Mouse (Mus musculus): ENCODE measurements around the gene Elp5. TPM values are rescaled to one million over a fixed set of nuclear protein-coding genes. Genes with fewer than 3 reads are reported as not detected.
"Not testable (repeated sequence)": the region's sequence is repeated elsewhere in the genome, so short reads cannot be mapped to it uniquely, and the experiment has no call there.

Gene Elp5
- polyA plus RNA-seq, 1 experiment from 2014 or later = 112 TPM

- H3K9me3 ChIP-seq (replicated peaks) = no peaks in the 10 kb centered on the region
- no peak overlapping the region for H3K27ac ChIP-seq (replicated peaks)
- H3K4me1 ChIP-seq = peaks cover 18% of the 10 kb centered on the region
- no peak overlapping the region for H3K9ac ChIP-seq
- H3K4me2 ChIP-seq (replicated peaks) = no peak overlapping the region
- H3K4me3 ChIP-seq (replicated peaks) = no peak overlapping the region
- WGBS = 66% methylated on average over 3 of the region's 3 CpGs
- H3K36me3 ChIP-seq = no peaks in the 10 kb centered on the region
- ATAC-seq (ENCODE audit: insufficient number of reproducible peaks, low FRiP score, low TSS enrichment, low read depth) = no peak
- peaks cover 4% of the 10 kb centered on the region; the same call in 1 of the 2 replicates for H3K27me3 ChIP-seq
Observed at GRCm38 (mm10) chr11:69930967-69931537, 51.3 kb downstream of the Elp5 start.

- not testable (repeated sequence) for H3K27me3 ChIP-seq; H3K4me2 ChIP-seq (replicated peaks); H3K9me3 ChIP-seq (replicated peaks); H3K4me3 ChIP-seq (replicated peaks); ATAC-seq (ENCODE audit: insufficient number of reproducible peaks, low FRiP score, low TSS enrichment, low read depth); H3K27ac ChIP-seq (replicated peaks); H3K9ac ChIP-seq; H3K36me3 ChIP-seq; H3K4me1 ChIP-seq
- 86% methylated on average over 8 of the region's 8 CpGs for WGBS
Observed at GRCm38 (mm10) chr11:69930176-69930575, 52.1 kb downstream of the Elp5 start.

- peaks cover 5% of the 10 kb centered on the region; the same call in 1 of the 2 replicates for H3K4me1 ChIP-seq
- H3K9me3 ChIP-seq (replicated peaks) = no peaks in the 10 kb centered on the region
- ATAC-seq (ENCODE audit: insufficient number of reproducible peaks, low FRiP score, low TSS enrichment, low read depth) = no peak
- no peaks in the 10 kb centered on the region for H3K27me3 ChIP-seq
- H3K36me3 ChIP-seq = no peaks in the 10 kb centered on the region
- WGBS = 86% methylated on average over 4 of the region's 4 CpGs
- no peak overlapping the region for H3K4me2 ChIP-seq (replicated peaks)
- no peak overlapping the region for H3K4me3 ChIP-seq (replicated peaks)
- H3K27ac ChIP-seq (replicated peaks) = no peak overlapping the region
- H3K9ac ChIP-seq = no peak overlapping the region
Observed at GRCm38 (mm10) chr11:69929712-69930111, 52.6 kb downstream of the Elp5 start.

DNA sequence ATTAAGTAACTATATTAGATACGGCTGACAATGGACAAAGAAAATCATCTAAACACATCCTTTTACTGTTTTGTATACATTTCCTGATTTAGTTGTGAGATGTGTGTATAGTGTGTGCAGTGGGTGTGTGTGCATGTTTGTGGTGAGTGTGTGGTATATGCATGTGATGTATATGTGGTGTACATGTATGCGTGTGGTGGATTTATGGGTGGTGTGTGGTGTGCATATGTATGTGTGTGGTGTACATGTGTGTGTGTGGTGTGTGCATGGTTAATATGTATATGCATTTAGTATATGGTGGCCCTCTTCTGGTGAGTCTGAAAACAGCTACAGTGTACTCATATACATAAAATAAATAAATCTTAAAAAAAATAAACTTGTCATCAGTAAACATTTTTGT lies 54.8 kb downstream of the Elp5 start:
- no peak overlapping the region for H3K4me3 ChIP-seq (replicated peaks)
- H3K4me1 ChIP-seq = no peaks in the 10 kb centered on the region; the same call in 1 of the 2 replicates
- 90% methylated on average over 2 of the region's 2 CpGs for WGBS
- no peak overlapping the region for H3K9ac ChIP-seq
- no peaks in the 10 kb centered on the region for H3K36me3 ChIP-seq
- no peak overlapping the region for H3K4me2 ChIP-seq (replicated peaks)
- no peaks in the 10 kb centered on the region for H3K9me3 ChIP-seq (replicated peaks)
- H3K27me3 ChIP-seq = no peaks in the 10 kb centered on the region
- H3K27ac ChIP-seq (replicated peaks) = no peak overlapping the region
- no peak for ATAC-seq (ENCODE audit: insufficient number of reproducible peaks, low FRiP score, low TSS enrichment, low read depth)

- no peaks in the 10 kb centered on the region for H3K9me3 ChIP-seq (replicated peaks)
- H3K4me3 ChIP-seq (replicated peaks) = no peak overlapping the region
- no peak overlapping the region for H3K9ac ChIP-seq
- peak overlapping the region; percentile 99; the same call in 1 of the 2 replicates for H3K27ac ChIP-seq (replicated peaks)
- WGBS = 55% methylated on average over 3 of the region's 3 CpGs
- peaks cover 16% of the 10 kb centered on the region for H3K4me1 ChIP-seq
- H3K27me3 ChIP-seq = no peaks in the 10 kb centered on the region
- peaks cover 16% of the 10 kb centered on the region for H3K36me3 ChIP-seq
- no peak for ATAC-seq (ENCODE audit: insufficient number of reproducible peaks, low FRiP score, low TSS enrichment, low read depth)
- H3K4me2 ChIP-seq (replicated peaks) = peak overlapping the region; percentile 56; the same call in 1 of the 2 replicates
Observed at GRCm38 (mm10) chr11:69922796-69923195, 59.5 kb downstream of the Elp5 start.

- Histone ChIP-seq H3K9me3 (replicated peaks) (no peaks in the 10 kb centered on the region), H3K9ac (peak overlapping the region; percentile 46), H3K4me3 (replicated peaks) (peak overlapping the region; percentile 95), H3K27me3 (no peaks in the 10 kb centered on the region), H3K4me1 (peaks cover 16% of the 10 kb centered on the region), H3K4me2 (replicated peaks) (peak overlapping the region; percentile 56), H3K36me3 (peaks cover 22% of the 10 kb centered on the region), H3K27ac (replicated peaks) (peak overlapping the region; percentile 99)
- WGBS = 2% methylated on average over 12 of the region's 12 CpGs
- no peak for ATAC-seq (ENCODE audit: insufficient number of reproducible peaks, low FRiP score, low TSS enrichment, low read depth)
Observed at GRCm38 (mm10) chr11:69922012-69922756, 60.1 kb downstream of the Elp5 start.

DNA sequence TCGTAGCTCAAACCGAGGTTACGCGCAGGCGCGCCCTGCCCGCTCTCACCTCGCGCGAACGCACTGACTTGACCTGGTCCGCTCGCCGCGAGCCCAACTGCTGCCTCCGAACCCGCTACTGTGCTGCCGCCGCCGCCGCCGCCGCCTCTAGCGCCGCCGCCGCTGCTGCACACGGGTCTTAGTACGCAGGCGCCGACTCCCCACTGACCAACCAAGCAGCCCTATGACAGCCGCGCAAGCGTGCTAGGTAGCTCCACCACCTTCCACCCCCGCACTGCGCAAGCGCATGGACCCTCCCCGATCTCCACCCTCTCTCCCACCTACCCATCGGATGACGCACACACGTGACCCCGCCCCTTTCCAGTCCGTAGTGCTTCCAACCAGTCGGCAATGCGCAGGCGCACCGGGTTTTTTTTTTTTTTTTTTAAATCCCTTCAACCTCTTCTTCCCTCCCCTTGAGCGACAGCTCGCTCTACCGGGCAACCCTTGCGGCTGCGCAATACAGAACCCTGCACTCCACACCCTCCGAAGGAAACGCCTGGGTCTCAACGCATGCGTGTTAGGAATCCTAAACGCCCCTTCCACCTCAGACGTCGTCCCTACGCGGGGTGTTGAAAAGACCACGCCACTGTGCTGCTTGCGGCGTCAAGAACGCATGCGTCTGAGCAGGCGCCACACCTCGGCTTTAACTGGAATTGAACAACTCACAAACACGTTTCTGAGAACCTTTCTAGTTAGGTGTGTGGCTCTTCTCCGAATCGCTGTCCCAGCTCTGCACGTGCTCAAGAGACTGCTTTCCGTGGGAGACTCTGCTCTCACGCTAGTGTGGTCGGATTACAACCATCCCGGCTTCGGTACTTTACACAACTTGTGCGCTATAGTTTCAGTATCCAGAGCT lies 61.0 kb downstream of the Elp5 start, which contains the start of gene Eif5a:
Eif5a (minus strand) TSS at position 845 of the 898 bp plus-strand sequence.
- Histone ChIP-seq H3K27me3 (no peaks in the 10 kb centered on the region), H3K9ac (peak within 1 kb of the TSS; percentile 98), H3K4me3 (replicated peaks) (peak within 1 kb of the TSS; percentile 95), H3K4me1 (peaks cover 17% of the 10 kb centered on the region), H3K36me3 (peaks cover 30% of the 10 kb centered on the region), H3K27ac (replicated peaks) (peak within 1 kb of the TSS; percentile 99), H3K9me3 (replicated peaks) (no peaks in the 10 kb centered on the region), H3K4me2 (replicated peaks) (peak within 1 kb of the TSS; percentile 82)
- ATAC-seq (ENCODE audit: insufficient number of reproducible peaks, low FRiP score, low TSS enrichment, low read depth) = peak; percentile 97
- under 1% methylated on average over 77 of the region's 78 CpGs for WGBS

DNA sequence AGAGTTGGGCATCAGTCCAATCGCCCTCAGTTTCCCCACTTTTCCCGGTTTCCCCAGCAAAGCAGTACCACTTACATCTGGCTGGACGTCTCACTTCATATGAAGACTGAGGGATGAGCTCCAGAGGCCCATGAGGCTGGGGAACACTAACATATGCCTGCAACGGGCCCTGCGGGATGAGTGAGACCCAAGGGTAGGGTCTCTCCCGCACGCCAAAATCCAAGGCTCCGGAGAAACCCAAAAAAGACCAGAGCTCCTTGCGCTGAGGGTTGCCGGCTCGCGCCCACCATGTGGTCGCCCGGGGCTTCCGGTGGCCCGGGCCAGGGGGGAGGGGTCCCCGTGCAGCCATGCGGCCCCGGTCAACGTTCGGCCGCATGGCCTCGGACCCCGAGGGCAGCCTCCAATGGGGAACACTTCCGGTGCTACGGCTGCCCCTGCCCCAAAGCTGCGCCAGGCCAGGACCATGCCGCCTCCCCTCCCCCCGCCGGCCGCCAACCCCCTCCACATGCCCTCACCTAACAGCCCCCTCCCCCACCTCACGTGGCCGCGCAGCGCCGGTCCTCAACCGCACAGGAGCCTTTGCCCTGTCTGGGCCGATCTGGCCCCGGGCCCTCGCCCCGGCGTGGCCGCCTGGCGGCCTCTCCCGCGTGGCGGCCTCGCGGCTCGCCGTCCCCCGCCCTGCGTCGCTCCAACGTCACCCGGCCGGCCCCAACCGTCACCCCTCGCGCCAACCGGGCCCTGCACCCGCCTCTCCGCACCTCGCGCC lies 61.9 kb downstream of the Elp5 start:
- H3K9me3 ChIP-seq (replicated peaks) = no peaks in the 10 kb centered on the region
- no peak for ATAC-seq (ENCODE audit: insufficient number of reproducible peaks, low FRiP score, low TSS enrichment, low read depth)
- peak overlapping the region; percentile 98 for H3K9ac ChIP-seq
- peaks cover 39% of the 10 kb centered on the region for H3K36me3 ChIP-seq
- peak overlapping the region; percentile 96 for H3K27ac ChIP-seq (replicated peaks)
- peak overlapping the region; percentile 82 for H3K4me2 ChIP-seq (replicated peaks)
- H3K4me1 ChIP-seq = peaks cover 26% of the 10 kb centered on the region
- under 1% methylated on average over 54 of the region's 65 CpGs for WGBS
- no peaks in the 10 kb centered on the region for H3K27me3 ChIP-seq
- H3K4me3 ChIP-seq (replicated peaks) = peak overlapping the region; percentile 95

DNA sequence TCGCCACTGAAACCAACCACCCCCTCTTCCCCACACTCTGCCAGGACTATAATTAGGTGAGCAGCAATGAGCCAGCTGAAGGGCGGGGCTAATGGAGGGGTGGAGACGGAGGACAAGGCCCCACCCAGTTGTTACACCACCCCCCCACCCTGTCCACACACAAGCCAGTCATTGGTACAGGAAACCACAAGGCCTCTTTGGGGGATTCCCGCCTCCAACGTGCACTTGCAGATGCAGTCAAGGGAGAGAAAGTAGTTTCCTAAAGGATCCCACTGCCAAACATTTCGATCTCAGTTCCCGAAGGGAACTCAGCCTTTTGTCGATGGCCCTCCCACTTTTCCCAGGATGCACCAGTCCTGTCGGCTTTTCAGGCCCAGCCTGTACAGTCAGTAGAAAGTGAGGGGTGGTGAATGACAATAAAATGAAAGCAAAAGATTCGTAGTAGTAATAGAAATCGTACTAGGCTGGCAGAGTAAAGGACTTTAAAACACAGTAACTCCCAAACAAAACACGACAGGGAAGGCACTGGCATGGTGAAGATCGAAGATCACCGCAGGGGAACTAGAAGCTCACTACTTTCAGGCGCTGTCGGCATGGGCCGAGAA lies 62.6 kb downstream of the Elp5 start:
- Histone ChIP-seq H3K27ac (replicated peaks) (peak overlapping the region; percentile 96), H3K36me3 (peaks cover 45% of the 10 kb centered on the region), H3K4me1 (peaks cover 33% of the 10 kb centered on the region), H3K9me3 (replicated peaks) (no peaks in the 10 kb centered on the region), H3K4me2 (replicated peaks) (peak overlapping the region; percentile 82), H3K4me3 (replicated peaks) (peak overlapping the region; percentile 95), H3K9ac (peak overlapping the region; percentile 98), H3K27me3 (no peaks in the 10 kb centered on the region)
- ATAC-seq (ENCODE audit: insufficient number of reproducible peaks, low FRiP score, low TSS enrichment, low read depth) = no peak
- under 1% methylated on average over 17 of the region's 17 CpGs for WGBS

DNA sequence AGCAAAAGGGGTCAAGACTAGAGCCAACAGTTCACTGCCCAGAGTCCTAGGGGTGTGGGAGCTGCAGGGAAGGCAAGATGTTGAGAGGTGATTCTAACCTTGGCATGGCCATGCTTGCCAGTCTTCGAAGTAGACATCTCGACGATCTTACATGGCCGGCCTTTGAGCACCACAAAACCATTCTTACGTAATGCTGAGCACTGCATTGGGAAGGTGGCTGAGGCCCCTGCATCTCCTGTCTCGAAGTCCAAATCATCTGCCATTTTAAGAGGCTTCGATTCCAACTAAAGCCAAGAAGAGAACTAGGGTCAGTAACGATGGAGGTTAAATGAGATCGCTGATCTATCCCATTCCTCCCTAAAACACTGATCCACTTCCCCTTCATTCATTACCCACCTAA lies 63.3 kb downstream of the Elp5 start:
- WGBS = 76% methylated on average over 9 of the region's 9 CpGs
- no peaks in the 10 kb centered on the region for H3K27me3 ChIP-seq
- ATAC-seq (ENCODE audit: insufficient number of reproducible peaks, low FRiP score, low TSS enrichment, low read depth) = no peak
- peaks cover 45% of the 10 kb centered on the region for H3K36me3 ChIP-seq
- H3K4me2 ChIP-seq (replicated peaks) = peak overlapping the region; percentile 82
- no peaks in the 10 kb centered on the region for H3K9me3 ChIP-seq (replicated peaks)
- H3K27ac ChIP-seq (replicated peaks) = peak overlapping the region; percentile 96
- H3K4me3 ChIP-seq (replicated peaks) = peak overlapping the region; percentile 95
- peak overlapping the region; percentile 18; the same call in 1 of the 2 replicates for H3K9ac ChIP-seq
- peaks cover 38% of the 10 kb centered on the region for H3K4me1 ChIP-seq
